Mouse (Mus musculus) gastrocnemius, postnatal 4 days (tissue): ENCODE results near the gene Slc22a29. TPM values are rescaled to one million over a fixed set of nuclear protein-coding genes. Genes with fewer than 3 reads are reported as not detected.
"Not testable (repeated sequence)": the region's sequence is repeated elsewhere in the genome, so short reads cannot be mapped to it uniquely, and the experiment has no call there.

Source experiments
- DNase-seq, 2 experiments: peaks; one replicate each; pipeline ENCODE4 v3.0.0; 2021 to 2022; ENCODE audit warnings: low spot score in 2 of 2, mixed read lengths in 2 of 2
- long read RNA-seq, 2 experiments: library from polyadenylated mRNA; stranded (forward); transcript quantifications; one replicate each; pipeline ENCODE4 v2.0.0; 2021
- total RNA-seq, 2 experiments: library from RNA; stranded (reverse); gene quantifications; 2 replicates each; pipeline ENCODE4 v1.2.3; 2021

The Slc22a29 gene
- total RNA-seq, result not detected
- long read RNA-seq, experiment 1, result 0 reads
- long read RNA-seq, experiment 2, result 0 reads

- DNase-seq, result no peak
Measured at GRCm38 (mm10) chr19:8218800-8219199, at the start of gene Slc22a29. Gene Slc22a29 (minus strand): TSS chr19:8218900.

- no peak for DNase-seq
Measured at GRCm38 (mm10) chr19:8265324-8265723, 46.6 kb upstream of the Slc22a29 start.

GRCm38 (mm10) chr19:8252705-8253037 lies 34.0 kb upstream of the Slc22a29 start:
- no peak for DNase-seq

GRCm38 (mm10) chr19:8251896-8252704 lies 33.4 kb upstream of the Slc22a29 start:
- peak; percentile 14 to 25 for DNase-seq

GRCm38 (mm10) chr19:8228916-8229315 lies 10.2 kb upstream of the Slc22a29 start:
- DNase-seq, result no peak

- no peak for DNase-seq
Measured at GRCm38 (mm10) chr19:8148787-8149523, 69.7 kb downstream of the Slc22a29 start.

- DNase-seq, result not testable (repeated sequence)
Measured at GRCm38 (mm10) chr19:8142716-8143115, 76.0 kb downstream of the Slc22a29 start.

- not testable (repeated sequence) for DNase-seq
Measured at GRCm38 (mm10) chr19:8134127-8134841, 84.4 kb downstream of the Slc22a29 start.

- DNase-seq, result not testable (repeated sequence)
Measured at GRCm38 (mm10) chr19:8131881-8132280, 86.8 kb downstream of the Slc22a29 start, which contains the start of gene Slc22a28. Gene Slc22a28 (minus strand): TSS chr19:8131982.

Other genes with a start within 250 kb of the Slc22a29 start
- not detected for gene Slc22a28, start 86.9 kb downstream of the Slc22a29 start, total RNA-seq
- gene Slc22a30, start 186.2 kb upstream of the Slc22a29 start, total RNA-seq, result not detected